Mouse (Mus musculus) B cell, adult 62 days (primary cell): ENCODE data around the gene Bbs12. TPM values are rescaled to one million over a fixed set of nuclear protein-coding genes. Genes with fewer than 3 reads are reported as not detected.

Source experiments
- total RNA-seq: library from RNA; stranded (reverse); gene quantifications from 4 replicates; pipeline ENCODE4 v1.2.4, GENCODE M21; 2023

Bbs12 gene
- total RNA-seq: 0.98 to 1.2 TPM (median 1.1 TPM) in 4 replicates

DNA sequence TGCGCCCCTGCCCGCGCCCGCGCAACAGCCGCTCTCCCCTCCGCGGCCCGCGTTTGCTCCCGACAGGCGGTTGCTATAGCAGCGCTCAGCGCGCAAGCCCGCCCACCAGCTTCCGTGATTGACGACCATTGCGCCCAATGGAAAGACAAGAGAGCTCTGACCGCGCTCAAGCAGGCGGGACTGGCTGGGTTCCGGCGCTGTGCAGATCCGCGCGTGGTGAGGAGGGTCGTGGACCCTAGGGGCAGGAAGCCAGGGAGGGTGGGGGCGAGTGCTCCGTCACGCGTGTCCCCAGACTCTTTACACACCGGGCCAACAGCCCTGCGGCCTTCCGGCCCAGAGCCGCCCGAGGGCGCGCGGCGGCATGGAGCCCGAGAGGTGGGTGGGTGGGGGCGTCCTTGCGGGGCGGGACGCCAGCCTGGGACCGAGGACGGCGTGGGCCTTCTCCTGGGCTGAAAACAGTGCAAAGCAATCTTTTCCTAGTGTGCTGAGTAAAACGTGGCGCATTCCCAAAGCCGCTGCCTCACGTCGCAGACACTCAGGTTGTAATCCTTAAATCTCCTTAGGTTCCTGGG, at the start of gene Bbs12, which contains the start of gene Cetn4:
Gene Bbs12 (plus strand): TSS at position 185 of the 572 bp plus-strand sequence.
Gene Cetn4 (minus strand): TSS at position 339 of the 572 bp plus-strand sequence.

DNA sequence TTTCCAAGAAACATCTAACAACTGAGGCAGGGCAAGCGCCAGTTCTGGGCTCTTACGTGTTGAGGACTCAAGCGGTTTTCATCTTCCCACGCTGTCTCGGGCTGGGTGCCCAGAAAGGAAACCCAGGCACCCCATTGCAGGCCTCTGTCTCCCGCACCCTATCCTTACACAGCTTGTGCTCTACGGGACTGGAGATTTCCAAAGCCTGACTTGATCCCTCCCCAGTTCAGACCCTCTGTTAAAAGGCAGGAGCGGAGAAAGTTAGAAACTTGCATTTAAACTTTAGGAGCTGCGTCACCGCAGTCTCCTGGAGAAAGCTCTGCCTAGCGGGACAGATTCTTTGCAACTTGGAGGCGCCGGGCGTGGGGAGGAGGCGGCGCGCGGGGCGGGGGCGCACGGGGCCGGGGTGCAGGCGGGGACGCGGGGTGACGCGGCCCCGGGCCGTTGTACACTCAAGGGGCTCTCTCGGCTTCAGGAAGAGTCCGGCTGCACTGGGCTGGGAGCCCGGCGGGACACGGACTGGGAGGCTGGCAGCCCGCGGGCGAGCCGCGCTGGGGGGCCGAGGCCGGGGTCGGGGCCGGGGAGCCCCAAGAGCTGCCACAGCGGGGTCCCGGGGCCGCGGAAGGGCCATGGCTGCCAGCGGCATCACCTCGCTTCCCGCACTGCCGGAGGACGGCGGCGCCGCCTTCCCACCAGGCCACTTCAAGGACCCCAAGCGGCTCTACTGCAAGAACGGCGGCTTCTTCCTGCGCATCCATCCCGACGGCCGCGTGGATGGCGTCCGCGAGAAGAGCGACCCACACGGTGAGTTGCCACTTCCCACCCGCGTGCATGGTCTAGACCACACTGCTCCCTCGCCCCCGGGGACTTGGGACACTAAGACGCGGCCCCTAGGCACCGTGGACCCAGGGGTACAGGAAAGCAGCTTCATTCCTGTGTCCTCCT, 36.1 kb downstream of the Bbs12 start, which contains the start of gene Fgf2:
Gene Fgf2 (plus strand): TSS at position 126 of the 945 bp plus-strand sequence.

Other genes starting within 250 kb of the Bbs12 start
- not detected in 4 replicates for gene Adad1, start 249.0 kb upstream of the Bbs12 start, total RNA-seq
- not detected in 4 replicates for gene Il2, start 186.6 kb upstream of the Bbs12 start, total RNA-seq
- gene Il21, start 79.9 kb upstream of the Bbs12 start, total RNA-seq: not detected in 4 replicates
- gene Cetn4, start 154 bp downstream of the Bbs12 start, total RNA-seq: 1.1 to 1.6 TPM in 2 of 4 replicates, not detected in the others
- gene Fgf2, start 35.8 kb downstream of the Bbs12 start, total RNA-seq: not detected in 4 replicates
- 81.8 to 88.6 TPM (median 84.9 TPM) in 4 replicates for gene Spata5, start 107.3 kb downstream of the Bbs12 start, total RNA-seq
- 14.1 to 16.2 TPM (median 15.0 TPM) in 4 replicates for gene Nudt6, start 107.7 kb downstream of the Bbs12 start, total RNA-seq